Mouse (Mus musculus) bone marrow macrophage, adult 2 months (primary cell): ENCODE measurements around the gene H2afy2.

Experiments
- CTCF ChIP-seq: IDR thresholded peaks from 2 replicates; pipeline ENCODE4 v1.5.1; 2012; ENCODE audit warnings: low read depth, mild to moderate bottlenecking, low read length, moderate library complexity
- POLR2A ChIP-seq: IDR thresholded peaks from 2 replicates; pipeline ENCODE4 v1.6.1; 2012; ENCODE audit warnings: mild to moderate bottlenecking, low read depth, low read length, borderline replicate concordance

DNA sequence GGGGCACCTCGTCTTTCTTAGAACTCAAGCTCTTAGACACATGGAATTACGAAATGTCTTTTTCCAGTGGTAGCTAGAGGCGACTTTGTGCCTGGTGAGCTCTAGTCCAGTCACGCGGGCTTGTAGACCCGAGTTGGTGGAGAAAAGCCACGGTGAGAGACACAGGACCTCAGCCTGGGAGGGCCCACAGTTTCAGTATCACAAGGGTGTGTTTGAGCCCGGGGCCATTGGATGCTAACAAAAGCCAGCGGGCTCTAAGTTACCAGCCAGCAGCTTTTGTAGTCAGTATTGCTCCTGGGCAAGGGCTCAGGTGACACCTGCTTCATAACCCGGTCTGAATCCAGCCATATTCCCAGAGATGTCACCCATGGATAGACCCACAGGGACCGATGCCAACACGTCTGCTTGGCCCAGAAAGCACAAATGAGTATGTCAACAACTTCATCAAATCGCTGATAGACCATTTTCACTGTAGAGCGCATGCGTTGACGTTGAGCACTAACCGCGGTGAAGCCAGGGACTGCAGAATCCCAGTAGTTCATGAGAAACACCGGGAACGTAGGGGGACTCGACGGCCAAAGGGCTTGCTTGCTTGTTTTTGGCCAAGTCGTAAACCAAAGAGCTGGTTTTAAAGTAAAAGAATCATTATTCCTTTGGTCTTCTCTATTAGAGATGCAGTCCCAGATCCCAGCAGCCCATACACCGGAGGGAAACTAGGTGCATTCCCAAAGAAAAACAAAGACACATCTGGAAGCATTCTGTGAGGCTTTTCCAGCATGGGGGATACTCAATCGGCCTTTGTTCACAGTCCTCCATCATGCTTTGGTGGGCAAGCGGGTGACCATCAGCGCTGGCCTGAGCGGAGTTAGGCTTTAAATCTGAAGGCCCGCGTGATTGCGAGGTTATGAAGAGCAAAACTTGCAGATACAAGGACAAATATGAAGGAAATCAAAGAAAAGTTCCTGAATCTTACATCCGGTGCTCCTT lies 44.3 kb upstream of the H2afy2 start:
- TF ChIP-seq POLR2A (no peak), CTCF (no peak)
